Mouse (Mus musculus) brain, embryonic 14.5 days (tissue): ENCODE measurements at regions not wholly inside any gene's neighbourhood (a gene's known extent, or its start where the extent isn't known, plus 50 kb on each side); places are given as distances from the start of the nearest gene placed in this dataset.

ENCODE experiments used
- CTCF ChIP-seq: fragments of 200-500 bp; IDR thresholded peaks from 2 replicates; pipeline ENCODE4 v1.5.1; 2012; ENCODE audit warnings: inconsistent platforms, mild to moderate bottlenecking, moderate library complexity, borderline replicate concordance; ENCODE audit not compliant: insufficient read depth, insufficient read length; ENCODE audit errors: extremely low read depth
- POLR2A ChIP-seq: fragments of 200-500 bp; IDR thresholded peaks from 2 replicates; pipeline ENCODE4 v1.6.1; 2012; ENCODE audit warnings: mild to moderate bottlenecking, inconsistent platforms, borderline replicate concordance; ENCODE audit not compliant: poor library complexity, insufficient read depth, insufficient read length, severe bottlenecking; ENCODE audit errors: extremely low read depth

DNA sequence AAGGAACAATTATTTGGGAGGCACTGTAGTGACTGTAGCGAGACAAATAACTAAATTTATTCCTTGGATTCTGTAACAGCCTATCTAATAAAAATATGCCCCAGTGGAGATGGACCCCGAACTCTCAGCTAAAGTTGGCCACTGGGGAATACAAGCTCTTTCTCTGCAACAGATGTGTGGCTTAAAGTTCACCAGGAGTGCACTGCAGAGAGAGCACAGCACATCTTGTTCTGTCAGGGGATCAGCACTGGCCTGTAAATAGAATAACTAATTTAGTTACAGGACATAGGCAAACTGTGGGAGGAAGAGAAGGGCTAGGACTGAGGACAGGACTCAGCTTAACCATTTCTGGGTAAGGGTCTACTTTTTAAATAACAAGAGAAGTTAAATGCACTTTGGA lies 312.1 kb downstream of the Rnls start:
- no peak for TF ChIP-seq CTCF
- no peak for TF ChIP-seq POLR2A
